Mouse (Mus musculus) forebrain, postnatal 0 days (tissue): Measurements from ENCODE around the gene Fzr1. TPM values are rescaled to one million over a fixed set of nuclear protein-coding genes. Genes with fewer than 3 reads are reported as not detected.

Experiments
- ATAC-seq: fragments of 200-750 bp; cut with Nextera tagmentation; 2 replicates; pipeline ENCODE4 v1.8.0; 2017; ENCODE audit warnings: mild to moderate bottlenecking, moderate library complexity
- DNase-seq: peaks from one replicate; pipeline ENCODE4 v3.0.0-alpha.2; 2015
- H3K27ac ChIP-seq: fragments of 300-500 bp; sonication (generic); 2 replicates; pipeline ENCODE4 v1.5.1; 2014; ENCODE audit warnings: low read depth, mild to moderate bottlenecking, antibody characterized with exemption, low read length, moderate library complexity, mixed read lengths
- H3K27me3 ChIP-seq: fragments of 300-500 bp; sonication (generic); 2 replicates; pipeline ENCODE4 v1.6.1; 2014; ENCODE audit warnings: mild to moderate bottlenecking, low read length, mixed read lengths; ENCODE audit not compliant: insufficient read depth
- H3K36me3 ChIP-seq: fragments of 300-500 bp; sonication (generic); 2 replicates; pipeline ENCODE4 v1.6.1; 2014; ENCODE audit warnings: mild to moderate bottlenecking, moderate library complexity; ENCODE audit not compliant: insufficient read depth
- H3K4me1 ChIP-seq: fragments of 300-500 bp; sonication (generic); 2 replicates; pipeline ENCODE4 v1.6.1; 2014; ENCODE audit warnings: antibody characterized with exemption; ENCODE audit not compliant: insufficient read depth
- H3K4me2 ChIP-seq: fragments of 300-500 bp; sonication (generic); 2 replicates; pipeline ENCODE4 v1.6.1; 2014; ENCODE audit warnings: low read depth, mild to moderate bottlenecking, moderate library complexity
- H3K4me3 ChIP-seq: fragments of 300-500 bp; sonication (generic); 2 replicates; pipeline ENCODE4 v1.5.1; 2014; ENCODE audit warnings: low read depth, low read length, mixed read lengths
- H3K9ac ChIP-seq: fragments of 300-500 bp; sonication (generic); 2 replicates; pipeline ENCODE4 v1.6.1; 2014; ENCODE audit warnings: mild to moderate bottlenecking
- H3K9me3 ChIP-seq: fragments of 300-500 bp; sonication (generic); 2 replicates; pipeline ENCODE4 v1.6.1; 2016; ENCODE audit warnings: low read length
- CTCF ChIP-seq: sonication (generic); IDR thresholded peaks from 2 replicates; pipeline ENCODE4 v1.5.1; 2016; ENCODE audit warnings: antibody characterized with exemption, control low read depth, low read depth
- WGBS: fragments of 180-500 bp; shearing (Covaris S2); extraction: QIAGEN DNeasy Blood & Tissue Kit; methylation state at CpG from one replicate; pipeline ENCODE4 v1.1.7; 2014; 5-methylcytosine and 5-hydroxymethylcytosine counted together
- polyA plus RNA-seq: library from polyadenylated mRNA; unstranded; fragments of >200 nt; fragmentation: Nextera tagmentation; extraction: Ambion mirVana; gene quantifications from 2 replicates; pipeline ENCODE4 v1.2.1, GENCODE M21; 2015
- total RNA-seq: library from RNA; depleted of rRNA; stranded (reverse); fragments of >200 nt; gene quantifications from 2 replicates; pipeline ENCODE4 v1.2.3, GENCODE M21; 2014

Fzr1 gene
- total and polyA plus RNA-seq, 2 experiments from 2014 or later, result 67.2 to 132 TPM

GRCm38 (mm10) chr10:81362336-81362949 is 15.9 kb downstream of the Fzr1 start:
- Histone ChIP-seq H3K4me1 (peaks cover 12% of the 10 kb centered on the region), H3K36me3 (peaks cover 20% of the 10 kb centered on the region), H3K9ac (no peak overlapping the region), H3K4me3 (no peak overlapping the region), H3K27ac (no peak overlapping the region), H3K9me3 (no peaks in the 10 kb centered on the region), H3K27me3 (0 out of 2 replicates have a peak, but pooled peaks cover 7% of the 10 kb centered on the region), H3K4me2 (no peak overlapping the region)
- WGBS, result 81% methylated on average over 12 of the region's 12 CpGs
- DNase-seq (no peak), ATAC-seq (no peak)
- no peak for TF ChIP-seq CTCF

- H3K27ac ChIP-seq, result no peak overlapping the region
- H3K27me3 ChIP-seq, result 0 out of 2 replicates have a peak, but pooled peaks cover 7% of the 10 kb centered on the region
- TF ChIP-seq CTCF, result no peak
- H3K9ac ChIP-seq, result no peak overlapping the region
- WGBS, result 77% methylated on average over 8 of the region's 8 CpGs
- no peak for ATAC-seq
- no peak overlapping the region for H3K4me3 ChIP-seq
- peaks cover 12% of the 10 kb centered on the region for H3K4me1 ChIP-seq
- H3K36me3 ChIP-seq, result 0 out of 2 replicates have a peak, but pooled peaks cover 8% of the 10 kb centered on the region
- H3K9me3 ChIP-seq, result no peaks in the 10 kb centered on the region
- H3K4me2 ChIP-seq, result no peak overlapping the region
- DNase-seq, result no peak
Observed at GRCm38 (mm10) chr10:81360721-81361120, 17.6 kb downstream of the Fzr1 start.

- Histone ChIP-seq H3K9me3 (no peaks in the 10 kb centered on the region), H3K4me3 (no peak overlapping the region), H3K27ac (no peak overlapping the region), H3K27me3 (0 out of 2 replicates have a peak, but pooled peaks cover 7% of the 10 kb centered on the region), H3K36me3 (0 out of 2 replicates have a peak, but pooled peaks cover 8% of the 10 kb centered on the region), H3K4me1 (peaks cover 8% of the 10 kb centered on the region), H3K9ac (no peak overlapping the region), H3K4me2 (peak overlapping the region; percentile 95; the same call in 1 of the 2 replicates)
- DNase-seq (no peak), ATAC-seq (no peak)
- no peak for TF ChIP-seq CTCF
- 56% methylated on average over 1 of the region's 1 CpGs for WGBS
Observed at GRCm38 (mm10) chr10:81358841-81359240, 19.5 kb downstream of the Fzr1 start.

GRCm38 (mm10) chr10:81358209-81358608 is 20.1 kb downstream of the Fzr1 start:
- peak overlapping the region; percentile 80 for H3K4me3 ChIP-seq

GRCm38 (mm10) chr10:81356991-81357844 is 21.1 kb downstream of the Fzr1 start, which contains the start of gene Mfsd12:
Gene Mfsd12 (plus strand): TSS chr10:81357491.
- no peak for TF ChIP-seq CTCF
- DNase-seq (peak; percentile 97), ATAC-seq (peak; percentile 96)
- no peak within 1 kb of the TSS for H3K27ac ChIP-seq
- H3K36me3 ChIP-seq, result no peaks in the 10 kb centered on the region
- no peaks in the 10 kb centered on the region for H3K27me3 ChIP-seq
- 2% methylated on average over 75 of the region's 79 CpGs for WGBS
- peak within 1 kb of the TSS; percentile 80 for H3K4me3 ChIP-seq
- peaks cover 8% of the 10 kb centered on the region for H3K4me1 ChIP-seq
- H3K9ac ChIP-seq, result peak within 1 kb of the TSS; percentile 70
- H3K9me3 ChIP-seq, result no peaks in the 10 kb centered on the region
- H3K4me2 ChIP-seq, result peak within 1 kb of the TSS; percentile 95

More at GRCm38 (mm10) chr10:81358209-81358608, 20.1 kb downstream of the Fzr1 start:
- Histone ChIP-seq H3K27ac (no peak overlapping the region), H3K9ac (peak overlapping the region; percentile 70), H3K27me3 (0 out of 2 replicates have a peak, but pooled peaks cover under 1% of the 10 kb centered on the region), H3K36me3 (0 out of 2 replicates have a peak, but pooled peaks cover 8% of the 10 kb centered on the region), H3K4me1 (peaks cover 8% of the 10 kb centered on the region), H3K9me3 (no peaks in the 10 kb centered on the region), H3K4me2 (peak overlapping the region; percentile 95)
- DNase-seq, result no peak
- 31% methylated on average over 4 of the region's 4 CpGs for WGBS
- ATAC-seq, result no peak
- no peak for TF ChIP-seq CTCF

GRCm38 (mm10) chr10:81356352-81356990 is 21.8 kb downstream of the Fzr1 start:
- DNase-seq (no peak), ATAC-seq (no peak)
- Histone ChIP-seq H3K4me3 (no peak overlapping the region), H3K4me1 (peaks cover 8% of the 10 kb centered on the region), H3K36me3 (no peaks in the 10 kb centered on the region), H3K4me2 (peak overlapping the region; percentile 95; the same call in 1 of the 2 replicates), H3K9me3 (no peaks in the 10 kb centered on the region), H3K27me3 (no peaks in the 10 kb centered on the region), H3K9ac (no peak overlapping the region), H3K27ac (no peak overlapping the region)
- TF ChIP-seq CTCF, result no peak
- 43% methylated on average over 12 of the region's 12 CpGs for WGBS
